Mouse (Mus musculus) embryonic facial prominence, embryonic 15.5 days (tissue): Measurements from ENCODE around the gene Olfr24. TPM values are rescaled to one million over a fixed set of nuclear protein-coding genes. Genes with fewer than 3 reads are reported as not detected.
"Not testable (repeated sequence)": the region's sequence is repeated elsewhere in the genome, so short reads cannot be mapped to it uniquely, and the experiment has no call there.

Source experiments
- ATAC-seq: fragments of 200-750 bp; cut with Nextera tagmentation; 2 replicates; pipeline ENCODE4 v1.8.0; 2017; ENCODE audit warnings: low read depth, moderate TSS enrichment; ENCODE audit not compliant: insufficient number of reproducible peaks, low FRiP score, low TSS enrichment
- H3K27ac ChIP-seq: fragments of 300-500 bp; sonication (generic); replicated peaks from 2 replicates; pipeline ENCODE4 v1.5.1; 2015; ENCODE audit warnings: mild to moderate bottlenecking, inconsistent platforms
- H3K27me3 ChIP-seq: fragments of 300-500 bp; sonication (generic); 2 replicates; pipeline ENCODE4 v1.6.1; 2015; ENCODE audit warnings: inconsistent platforms
- H3K36me3 ChIP-seq: fragments of 300-500 bp; sonication (generic); 2 replicates; pipeline ENCODE4 v1.6.1; 2015; ENCODE audit warnings: mild to moderate bottlenecking, inconsistent platforms
- H3K4me1 ChIP-seq: fragments of 300-500 bp; sonication (generic); 2 replicates; pipeline ENCODE4 v1.6.1; 2015; ENCODE audit warnings: inconsistent platforms
- H3K4me2 ChIP-seq: fragments of 300-500 bp; sonication (generic); replicated peaks from 2 replicates; pipeline ENCODE4 v1.6.1; 2015; ENCODE audit warnings: mild to moderate bottlenecking, inconsistent platforms
- H3K4me3 ChIP-seq: fragments of 300-500 bp; sonication (generic); replicated peaks from 2 replicates; pipeline ENCODE4 v1.5.1; 2015; ENCODE audit warnings: mild to moderate bottlenecking, inconsistent platforms
- H3K9ac ChIP-seq: fragments of 300-500 bp; sonication (generic); 2 replicates; pipeline ENCODE4 v1.6.1; 2015; ENCODE audit warnings: inconsistent platforms
- H3K9me3 ChIP-seq: fragments of 300-500 bp; sonication (generic); replicated peaks from 2 replicates; pipeline ENCODE4 v1.6.1; 2016; ENCODE audit warnings: inconsistent platforms
- WGBS: fragments of 180-500 bp; shearing (Covaris S2); methylation state at CpG from one replicate; pipeline ENCODE4 v1.1.7; 2015; 5-methylcytosine and 5-hydroxymethylcytosine counted together
- polyA plus RNA-seq: library from polyadenylated mRNA; unstranded; fragments of >200 nt; fragmentation: Nextera tagmentation; extraction: Ambion mirVana; gene quantifications from 2 replicates; pipeline ENCODE4 v1.2.1, GENCODE M21; 2015

Gene Olfr24
- polyA plus RNA-seq, result 0.25 and 0.53 TPM in 2 replicates

- no peak for ATAC-seq
- no peak within 1 kb of the TSS for H3K4me3 ChIP-seq
- no peaks in the 10 kb centered on the region for H3K27me3 ChIP-seq
- H3K9me3 ChIP-seq, result no peaks in the 10 kb centered on the region
- no peaks in the 10 kb centered on the region for H3K36me3 ChIP-seq
- no peaks in the 10 kb centered on the region for H3K4me1 ChIP-seq
- no peak within 1 kb of the TSS for H3K27ac ChIP-seq
- H3K4me2 ChIP-seq, result no peak within 1 kb of the TSS
- H3K9ac ChIP-seq, result no peak within 1 kb of the TSS
Observed at GRCm38 (mm10) chr9:18763896-18764295, at the start of gene Olfr24. Olfr24 (minus strand) TSS chr9:18763996.

GRCm38 (mm10) chr9:18785316-18785715, 21.5 kb upstream of the Olfr24 start:
- H3K36me3 ChIP-seq, result no peaks in the 10 kb centered on the region
- H3K4me3 ChIP-seq, result no peak overlapping the region
- no peaks in the 10 kb centered on the region for H3K9me3 ChIP-seq
- no peak overlapping the region for H3K27ac ChIP-seq
- H3K9ac ChIP-seq, result no peak overlapping the region
- no peak overlapping the region for H3K4me2 ChIP-seq
- WGBS, result 47% methylated on average over 7 of the region's 7 CpGs
- H3K27me3 ChIP-seq, result no peaks in the 10 kb centered on the region
- no peaks in the 10 kb centered on the region for H3K4me1 ChIP-seq
- ATAC-seq, result no peak

- ATAC-seq, result no peak
- H3K4me1 ChIP-seq, result no peaks in the 10 kb centered on the region
- WGBS, result 61% methylated on average over 24 of the region's 24 CpGs
- H3K27me3 ChIP-seq, result no peaks in the 10 kb centered on the region
- H3K36me3 ChIP-seq, result no peaks in the 10 kb centered on the region
- H3K9ac ChIP-seq, result no peak overlapping the region
- no peak overlapping the region for H3K4me2 ChIP-seq
- no peak overlapping the region for H3K4me3 ChIP-seq
- no peaks in the 10 kb centered on the region for H3K9me3 ChIP-seq
- no peak overlapping the region for H3K27ac ChIP-seq
Observed at GRCm38 (mm10) chr9:18779476-18779875, 15.7 kb upstream of the Olfr24 start.

- no peak overlapping the region for H3K4me3 ChIP-seq
- no peaks in the 10 kb centered on the region for H3K4me1 ChIP-seq
- H3K36me3 ChIP-seq, result no peaks in the 10 kb centered on the region
- ATAC-seq, result no peak
- no peak overlapping the region for H3K4me2 ChIP-seq
- H3K9me3 ChIP-seq, result no peaks in the 10 kb centered on the region
- no peak overlapping the region for H3K9ac ChIP-seq
- H3K27me3 ChIP-seq, result no peaks in the 10 kb centered on the region
- 62% methylated on average over 1 of the region's 1 CpGs for WGBS
- H3K27ac ChIP-seq, result no peak overlapping the region
Observed at GRCm38 (mm10) chr9:18778981-18779380, 15.2 kb upstream of the Olfr24 start.

- Histone ChIP-seq H3K4me2 (no peak overlapping the region), H3K27me3 (no peaks in the 10 kb centered on the region), H3K36me3 (no peaks in the 10 kb centered on the region), H3K9me3 (no peaks in the 10 kb centered on the region), H3K4me1 (no peaks in the 10 kb centered on the region), H3K9ac (no peak overlapping the region), H3K4me3 (no peak overlapping the region), H3K27ac (no peak overlapping the region)
- ATAC-seq, result no peak
- WGBS, result 56% methylated on average over 1 of the region's 1 CpGs
Observed at GRCm38 (mm10) chr9:18755595-18755994, 8.2 kb downstream of the Olfr24 start.

GRCm38 (mm10) chr9:18744639-18745038, 19.2 kb downstream of the Olfr24 start:
- Histone ChIP-seq H3K4me3 (no peak overlapping the region), H3K4me1 (no peaks in the 10 kb centered on the region), H3K4me2 (no peak overlapping the region), H3K9ac (no peak overlapping the region), H3K9me3 (no peaks in the 10 kb centered on the region), H3K27me3 (no peaks in the 10 kb centered on the region), H3K36me3 (no peaks in the 10 kb centered on the region), H3K27ac (no peak overlapping the region)
- no peak for ATAC-seq
- 16% methylated on average over 5 of the region's 5 CpGs for WGBS

- not testable (repeated sequence) for ATAC-seq, H3K4me1 ChIP-seq, H3K4me2 ChIP-seq, H3K4me3 ChIP-seq, H3K9ac ChIP-seq, H3K9me3 ChIP-seq, H3K36me3 ChIP-seq, H3K27ac ChIP-seq, H3K27me3 ChIP-seq
- 70% methylated on average over 2 of the region's 2 CpGs for WGBS
Observed at GRCm38 (mm10) chr9:18734177-18734576, 29.6 kb downstream of the Olfr24 start.

- H3K9me3 ChIP-seq, result no peaks in the 10 kb centered on the region
- ATAC-seq, result no peak
- no peak overlapping the region for H3K4me3 ChIP-seq
- H3K4me1 ChIP-seq, result 0 out of 2 replicates have a peak, but pooled peaks cover 6% of the 10 kb centered on the region
- H3K27ac ChIP-seq, result no peak overlapping the region
- H3K27me3 ChIP-seq, result no peaks in the 10 kb centered on the region
- H3K36me3 ChIP-seq, result no peaks in the 10 kb centered on the region
- 41% methylated on average over 4 of the region's 4 CpGs for WGBS
- no peak overlapping the region for H3K4me2 ChIP-seq
- no peak overlapping the region for H3K9ac ChIP-seq
Observed at GRCm38 (mm10) chr9:18722712-18723099, 41.1 kb downstream of the Olfr24 start.

GRCm38 (mm10) chr9:18721931-18722711, 41.7 kb downstream of the Olfr24 start:
- Histone ChIP-seq H3K4me2 (no peak overlapping the region), H3K9me3 (no peaks in the 10 kb centered on the region), H3K27ac (no peak overlapping the region), H3K4me3 (no peak overlapping the region), H3K9ac (no peak overlapping the region), H3K27me3 (no peaks in the 10 kb centered on the region), H3K4me1 (0 out of 2 replicates have a peak, but pooled peaks cover 6% of the 10 kb centered on the region), H3K36me3 (no peaks in the 10 kb centered on the region)
- no peak for ATAC-seq
- 19% methylated on average over 6 of the region's 6 CpGs for WGBS

GRCm38 (mm10) chr9:18721011-18721410, 42.8 kb downstream of the Olfr24 start:
- Histone ChIP-seq H3K4me3 (no peak overlapping the region), H3K27ac (no peak overlapping the region), H3K4me2 (no peak overlapping the region), H3K9me3 (no peaks in the 10 kb centered on the region), H3K4me1 (0 out of 2 replicates have a peak, but pooled peaks cover 6% of the 10 kb centered on the region), H3K36me3 (no peaks in the 10 kb centered on the region), H3K9ac (no peak overlapping the region), H3K27me3 (no peaks in the 10 kb centered on the region)
- WGBS, result 14% methylated on average over 2 of the region's 2 CpGs
- ATAC-seq, result no peak

- Histone ChIP-seq H3K4me3 (no peak overlapping the region), H3K27ac (no peak overlapping the region), H3K36me3 (no peaks in the 10 kb centered on the region), H3K27me3 (no peaks in the 10 kb centered on the region), H3K9me3 (no peaks in the 10 kb centered on the region), H3K4me1 (no peaks in the 10 kb centered on the region), H3K9ac (no peak overlapping the region), H3K4me2 (no peak overlapping the region)
- ATAC-seq, result no peak
Observed at GRCm38 (mm10) chr9:18705628-18706027, 58.2 kb downstream of the Olfr24 start.
